In genomic region chr15:9139447-9139846, GRCm38 (mm10) we compare ENCODE assay signal across 8 mouse cellular contexts. TPM values are rescaled to one million over a fixed set of nuclear protein-coding genes. Genes with fewer than 3 reads are reported as not detected.
DNase-seq lines count a peak whose midpoint lies in the region; ATAC-seq and TF ChIP-seq lines count a peak whose summit lies in the region.

No protein-coding gene starts in this region.

- 0 out of 2 replicates have a peak, but pooled peaks cover 8% of the 10 kb centered on the region for H3K4me1 ChIP-seq in heart, postnatal 0 days (ENCODE audit: control insufficient read depth, insufficient read depth)
- peaks cover 11% of the 10 kb centered on the region; the same call in 1 of the 2 replicates for H3K4me1 ChIP-seq in midbrain, embryonic 11.5 days (ENCODE audit: control insufficient read depth, insufficient read depth, low read length)

- no peak for TF ChIP-seq EP300 in heart, postnatal 0 days (IDR thresholded peaks at IDR 0.05; ENCODE audit: low read depth)

- H3K27me3 ChIP-seq in heart, postnatal 0 days (ENCODE audit: control insufficient read depth, insufficient read depth, low read length), result no peaks in the 10 kb centered on the region
- H3K27me3 ChIP-seq in midbrain, embryonic 11.5 days (ENCODE audit: control insufficient read depth, insufficient read depth, low read length), result no peaks in the 10 kb centered on the region

- DNase-seq in adrenal gland, adult (ENCODE audit: inconsistent age in 2 of 2, low spot score in 1 of 2), result peak; percentile 30 to 53
- DNase-seq in adrenal gland, adult 18-20 months (ENCODE audit: low spot score in 2 of 2), result no peak
- peak; percentile 23 for DNase-seq in testis, postnatal 14 days (ENCODE audit: low spot score)
- no peak for DNase-seq in testis, postnatal 10 days (ENCODE audit: low spot score)
- no peak for DNase-seq in heart, postnatal 0 days (ENCODE audit: low spot score)
- DNase-seq in midbrain, embryonic 11.5 days (ENCODE audit: low spot score, missing footprints), result peak; percentile 86
- no peak for DNase-seq in gastrocnemius, postnatal 36 days
- DNase-seq in urinary bladder, postnatal 10 days (ENCODE audit: low spot score), result no peak

- no peaks in the 10 kb centered on the region for H3K9me3 ChIP-seq in heart, postnatal 0 days (replicated peaks; ENCODE audit: control insufficient read depth, low read length)
- no peaks in the 10 kb centered on the region for H3K9me3 ChIP-seq in midbrain, embryonic 11.5 days (ENCODE audit: control insufficient read depth, low read length)

- intact Hi-C loops in gastrocnemius, postnatal 36 days (cut with DNase I), result no loop called here

- H3K36me3 ChIP-seq in heart, postnatal 0 days (replicated peaks; ENCODE audit: control insufficient read depth, insufficient read depth, low read length), result 0 out of 2 replicates have a peak, but pooled peaks cover 10% of the 10 kb centered on the region
- peaks cover 7% of the 10 kb centered on the region for H3K36me3 ChIP-seq in midbrain, embryonic 11.5 days (ENCODE audit: control insufficient read depth, insufficient read depth, low read length)

- H3K4me3 ChIP-seq in heart, postnatal 0 days (ENCODE audit: low read depth, low read length), result peak overlapping the region; percentile 93
- H3K4me3 ChIP-seq in midbrain, embryonic 11.5 days (ENCODE audit: low read depth, low read length), result peak overlapping the region; percentile 85

- no peak overlapping the region for H3K27ac ChIP-seq in heart, postnatal 0 days (ENCODE audit: low read depth)
- no peak overlapping the region for H3K27ac ChIP-seq in midbrain, embryonic 11.5 days (ENCODE audit: low read depth, low read length)

- peak overlapping the region; percentile 16 for H3K9ac ChIP-seq in heart, postnatal 0 days (replicated peaks; ENCODE audit: low read depth, low read length)
- peak overlapping the region; percentile 79 for H3K9ac ChIP-seq in midbrain, embryonic 11.5 days (ENCODE audit: low read length)

- peak overlapping the region; percentile 95 for H3K4me2 ChIP-seq in heart, postnatal 0 days (ENCODE audit: low read depth, low read length)
- peak overlapping the region; percentile 56 for H3K4me2 ChIP-seq in midbrain, embryonic 11.5 days

- 14% methylated on average over 10 of the region's 10 CpGs for WGBS in heart, postnatal 0 days
- WGBS in midbrain, embryonic 11.5 days, result 33% methylated on average over 10 of the region's 10 CpGs

- ATAC-seq in heart, postnatal 0 days (ENCODE audit: insufficient read depth, low read depth), result no peak
- no peak for ATAC-seq in midbrain, embryonic 11.5 days (ENCODE audit: low FRiP score)

- no peak for TF ChIP-seq CTCF in heart, postnatal 0 days (IDR thresholded peaks at IDR 0.05; ENCODE audit: low read depth)

RNA-seq across cellular contexts. Expression of gene Lmbrd2, which starts 0.9 kb away (rescaled TPM):
- total RNA-seq in adrenal gland, adult 18-20 months (2021), result 10 to 100 TPM; 27.2 to 29.1 TPM
- total RNA-seq in heart, postnatal 0 days (2014; rRNA removed; ENCODE audit: low replicate concordance), result 14.8 and 28.5 TPM in 2 replicates
- 1.3 TPM in 2 replicates for polyA plus RNA-seq in heart, postnatal 0 days (2015; fragmentation: Nextera tagmentation; extraction: Ambion mirVana)
- 4.4 and 5.2 TPM in 2 replicates for polyA plus RNA-seq in midbrain, embryonic 11.5 days (2014; fragmentation: Nextera tagmentation; extraction: Ambion mirVana)
- total RNA-seq in gastrocnemius, postnatal 36 days (2021), result 10 to 100 TPM; 13.8 TPM

RNA-seq across cellular contexts. Expression of gene Skp2, which starts 15.8 kb away (rescaled TPM):
- total RNA-seq in adrenal gland, adult 18-20 months (2021), result 1 to 10 TPM; 2.8 to 2.9 TPM
- total RNA-seq in heart, postnatal 0 days (2014; rRNA removed; ENCODE audit: low replicate concordance), result 1.5 and 6.0 TPM in 2 replicates
- 5.1 TPM in 2 replicates for polyA plus RNA-seq in heart, postnatal 0 days (2015; fragmentation: Nextera tagmentation; extraction: Ambion mirVana)
- 121 and 126 TPM in 2 replicates for polyA plus RNA-seq in midbrain, embryonic 11.5 days (2014; fragmentation: Nextera tagmentation; extraction: Ambion mirVana)
- total RNA-seq in gastrocnemius, postnatal 36 days (2021), result under 1 TPM; 0.77 to 0.99 TPM

Comparison
In these comparisons a context has a peak if more than half of its experiments do, and no peak if none do; other contexts are left out.
1. DNase-seq: peak in adrenal gland, adult (2 of 2), testis, postnatal 14 days (single experiment) and midbrain, embryonic 11.5 days (single experiment); none in adrenal gland, adult 18-20 months (0 of 2), testis, postnatal 10 days (single experiment), heart, postnatal 0 days (single experiment), gastrocnemius, postnatal 36 days (0 of 2) and urinary bladder, postnatal 10 days (single experiment).